Mouse (Mus musculus): Measurements from ENCODE around the gene Mia2. TPM values are rescaled to one million over a fixed set of nuclear protein-coding genes. Genes with fewer than 3 reads are reported as not detected.

Mia2 gene
- total and polyA plus RNA-seq, 3 experiments: 103 to 175 TPM; not detected in 1

DNA sequence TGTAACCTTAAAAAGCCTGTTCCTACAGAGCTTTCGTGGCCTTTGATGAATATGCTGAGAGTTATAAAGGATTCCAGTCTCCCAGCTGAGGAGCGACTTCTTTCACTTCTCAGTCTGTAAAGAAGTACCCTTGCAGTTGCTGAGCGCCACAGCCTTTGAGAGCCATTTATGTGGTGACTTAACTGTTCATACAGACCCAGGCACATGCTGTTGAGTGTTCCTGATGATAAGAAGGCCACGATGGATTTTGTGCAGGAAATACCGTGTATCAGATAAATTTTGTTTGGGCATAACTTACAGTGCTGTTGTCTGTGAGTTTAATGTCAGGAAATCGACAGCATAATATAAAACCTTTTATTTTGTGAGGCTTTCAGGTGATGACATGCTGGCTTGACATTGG is 68.9 kb downstream of the Mia2 start:
- TF ChIP-seq ZKSCAN1 (IDR thresholded peaks at IDR 0.05; ENCODE audit: low read depth, low read length) (no peak), ZC3H11A (IDR thresholded peaks at IDR 0.05; ENCODE audit: low read depth, low read length) (no peak), EP300 (IDR thresholded peaks at IDR 0.05; ENCODE audit: low read depth in 1 of 2, low read length in 2 of 2) (no peak), POLR2AphosphoS2 (IDR thresholded peaks at IDR 0.05; ENCODE audit: low read length) (no peak), ETS1 (IDR thresholded peaks at IDR 0.05; ENCODE audit: low read depth, low read length) (no peak), GABPA (IDR thresholded peaks at IDR 0.05; ENCODE audit: low read depth, low read length) (no peak), ZMIZ1 (IDR thresholded peaks at IDR 0.05; ENCODE audit: low read depth, low read length) (no peak), GATA1 (IDR thresholded peaks at IDR 0.05; ENCODE audit: low read depth, low read length) (0 out of 2 replicates have a peak, but pooled peaks have one; percentile 5)
- Histone ChIP-seq H3K27ac (ENCODE audit: control insufficient read depth, low read depth, low read length) (no peak overlapping the region), H3K4me1 (ENCODE audit: control insufficient read depth in 1 of 2, insufficient read depth in 2 of 2, low read length in 2 of 2) (peaks cover 4 to 20% of the 10 kb centered on the region in 2 experiments; a peak in 2 of 4 replicates), H3K9me3 (replicated peaks; ENCODE audit: insufficient read depth, low read length) (no peaks in the 10 kb centered on the region), H3K36me3 (ENCODE audit: control insufficient read depth in 1 of 2, insufficient read depth in 2 of 2, low read length in 2 of 2) (peaks cover 25 to 79% of the 10 kb centered on the region in 2 experiments), H3K79me2 (ENCODE audit: control insufficient read depth, insufficient read depth, low read length, poor library complexity) (0 out of 2 replicates have a peak, but pooled peaks cover 1% of the 10 kb centered on the region), H3K4me3 (ENCODE audit: control insufficient read depth in 1 of 2, insufficient read depth in 1 of 2, low read depth in 2 of 2, low read length in 2 of 2) (no peak overlapping the region), H3K9ac (ENCODE audit: control insufficient read depth, low read depth, low read length, poor library complexity, severe bottlenecking) (no peak overlapping the region), H3K27me3 (ENCODE audit: control insufficient read depth in 1 of 2, insufficient read depth in 2 of 2, low read length in 2 of 2) (no peaks in the 10 kb centered on the region)
- peak; percentile 34 for DNase-seq (ENCODE audit: low read depth, low spot score)

- Histone ChIP-seq H3K9ac (ENCODE audit: control insufficient read depth, low read depth, low read length, poor library complexity, severe bottlenecking) (no peak overlapping the region), H3K4me3 (ENCODE audit: control insufficient read depth in 1 of 2, insufficient read depth in 1 of 2, low read depth in 2 of 2, low read length in 2 of 2) (no peak overlapping the region), H3K27ac (ENCODE audit: control insufficient read depth, low read depth, low read length) (no peak overlapping the region), H3K79me2 (ENCODE audit: control insufficient read depth, insufficient read depth, low read length, poor library complexity) (0 out of 2 replicates have a peak, but pooled peaks cover 1% of the 10 kb centered on the region), H3K36me3 (ENCODE audit: control insufficient read depth in 1 of 2, insufficient read depth in 2 of 2, low read length in 2 of 2) (peaks cover 23 to 79% of the 10 kb centered on the region in 2 experiments), H3K27me3 (ENCODE audit: control insufficient read depth in 1 of 2, insufficient read depth in 2 of 2, low read length in 2 of 2) (no peaks in the 10 kb centered on the region), H3K9me3 (replicated peaks; ENCODE audit: insufficient read depth, low read length) (no peaks in the 10 kb centered on the region), H3K4me1 (ENCODE audit: control insufficient read depth in 1 of 2, insufficient read depth in 2 of 2, low read length in 2 of 2) (peaks cover 4 to 17% of the 10 kb centered on the region in 2 experiments; a peak in 2 of 4 replicates)
- DNase-seq (ENCODE audit: low read depth, low spot score): no peak
- no peak for TF ChIP-seq E2F4 (IDR thresholded peaks at IDR 0.05; ENCODE audit: borderline replicate concordance, low read depth, low read length)
- peak; percentile 73 for TF ChIP-seq USF1 (IDR thresholded peaks at IDR 0.05; ENCODE audit: low read depth, low read length)
Observed at GRCm38 (mm10) chr12:59166557-59166956, 71.0 kb downstream of the Mia2 start.

- Histone ChIP-seq H3K27me3 (ENCODE audit: control insufficient read depth in 1 of 2, insufficient read depth in 2 of 2, low read length in 2 of 2) (no peaks in the 10 kb centered on the region), H3K36me3 (ENCODE audit: control insufficient read depth in 1 of 2, insufficient read depth in 2 of 2, low read length in 2 of 2) (peaks cover 0 to 78% of the 10 kb centered on the region in 2 experiments; a peak in 2 of 4 replicates), H3K4me1 (ENCODE audit: control insufficient read depth in 1 of 2, insufficient read depth in 2 of 2, low read length in 2 of 2) (no peaks in the 10 kb centered on the region), H3K9me3 (replicated peaks; ENCODE audit: insufficient read depth, low read length) (no peaks in the 10 kb centered on the region), H3K9ac (ENCODE audit: control insufficient read depth, low read depth, low read length, poor library complexity, severe bottlenecking) (no peak overlapping the region), H3K4me3 (ENCODE audit: control insufficient read depth in 1 of 2, insufficient read depth in 1 of 2, low read depth in 2 of 2, low read length in 2 of 2) (no peak overlapping the region), H3K79me2 (ENCODE audit: control insufficient read depth, insufficient read depth, low read length, poor library complexity) (no peaks in the 10 kb centered on the region), H3K27ac (ENCODE audit: control insufficient read depth, low read depth, low read length) (no peak overlapping the region)
- no peak for DNase-seq (ENCODE audit: low read depth, low spot score)
- TF ChIP-seq MAZ (IDR thresholded peaks at IDR 0.05; ENCODE audit: low read depth, low read length) (no peak), MAX (IDR thresholded peaks at IDR 0.05; ENCODE audit: low read length) (no peak), ETS1 (IDR thresholded peaks at IDR 0.05; ENCODE audit: low read depth, low read length) (no peak), SMC3 (IDR thresholded peaks at IDR 0.05; ENCODE audit: low read depth, low read length) (no peak), POLR2AphosphoS2 (IDR thresholded peaks at IDR 0.05; ENCODE audit: low read length) (no peak), MYC (IDR thresholded peaks at IDR 0.05; ENCODE audit: low read depth, low read length) (no peak)
Observed at GRCm38 (mm10) chr12:59169935-59170334, 74.3 kb downstream of the Mia2 start.
